ENCODE assay signal across 8 mouse cellular contexts in genomic region chr15:80012527-80013201, GRCm38 (mm10). TPM values are rescaled to one million over a fixed set of nuclear protein-coding genes. Genes with fewer than 3 reads are reported as not detected.
A peak's percentile ranks its signal among the peaks of the same experiment; 100 is the strongest.
DNase-seq lines count a peak whose midpoint lies in the region; ATAC-seq and TF ChIP-seq lines count a peak whose summit lies in the region.

No protein-coding gene starts in this region.

- intact Hi-C loops in heart, postnatal 36 days (cut with DNase I) = loop anchor here (2.0 kb wide), 3 partner anchors 38 to 64 kb away; no protein-coding TSS in a partner anchor

- ATAC-seq in erythroid progenitor cell, adult 5-6 weeks (replicated peaks; ENCODE audit: low FRiP score, poor library complexity, severe bottlenecking) = no peak

- TF ChIP-seq CTCF in bone marrow macrophage, adult 2 months (IDR thresholded peaks at IDR 0.05; ENCODE audit: low read depth, low read length) = no peak

- no peaks in the 10 kb centered on the region for H3K36me3 ChIP-seq in forebrain, embryonic 10.5 days (replicated peaks)

- no peak overlapping the region for H3K27ac ChIP-seq in bone marrow macrophage, adult 2 months (ENCODE audit: insufficient read depth, low read depth, low read length)
- peak overlapping the region; percentile 87 for H3K27ac ChIP-seq in forebrain, embryonic 10.5 days

- DNase-seq in CD4-positive helper T cell, adult 2 months (ENCODE audit: low read depth, low spot score) = peak; percentile 49
- peak; percentile 67 for DNase-seq in forebrain, embryonic 10.5 days (ENCODE audit: extremely low spot score, low spot score)
- DNase-seq in heart, postnatal 36 days = peak; percentile 59 to 69
- peak; percentile 58 to 64 for DNase-seq in layer of hippocampus, adult 18-20 months (ENCODE audit: low spot score in 2 of 2)
- peak; percentile 89 to 94 for DNase-seq in lung, adult 18-20 months
- DNase-seq in ovary, adult 18-20 months (ENCODE audit: low spot score) = peak; percentile 66

- H3K27me3 ChIP-seq in forebrain, embryonic 10.5 days (ENCODE audit: poor library complexity, severe bottlenecking) = peaks cover 79% of the 10 kb centered on the region

- H3K9me3 ChIP-seq in forebrain, embryonic 10.5 days = no peaks in the 10 kb centered on the region

- peak overlapping the region; percentile 61 for H3K4me3 ChIP-seq in bone marrow macrophage, adult 2 months (ENCODE audit: insufficient read depth, low read length)
- H3K4me3 ChIP-seq in forebrain, embryonic 10.5 days = peak overlapping the region; percentile 74

- H3K4me1 ChIP-seq in bone marrow macrophage, adult 2 months (ENCODE audit: control insufficient read depth, insufficient read depth, low read length) = peaks cover 14% of the 10 kb centered on the region
- peaks cover 51% of the 10 kb centered on the region for H3K4me1 ChIP-seq in forebrain, embryonic 10.5 days

- TF ChIP-seq POLR2A in bone marrow macrophage, adult 2 months (IDR thresholded peaks at IDR 0.05; ENCODE audit: borderline replicate concordance, low read depth, low read length) = no peak

- WGBS in forebrain, embryonic 10.5 days = under 1% methylated on average over 59 of the region's 60 CpGs

RNA-seq across cellular contexts. Expression of gene Pdgfb, which starts 2.1 kb away (rescaled TPM):
- 47.3 and 52.2 TPM in 2 replicates for polyA plus RNA-seq in bone marrow macrophage, adult 2 months (2012; ENCODE audit: insufficient read depth, insufficient read length, missing spikeins)
- polyA plus RNA-seq in forebrain, embryonic 10.5 days (2016; fragmentation: Nextera tagmentation; extraction: Ambion mirVana) = 1.8 TPM in 2 replicates
- total RNA-seq in heart, postnatal 36 days (2021) = 10 to 100 TPM; 30.4 to 31.3 TPM
- total RNA-seq in layer of hippocampus, adult 18-20 months (2021) = 10 to 100 TPM; 28.2 to 30.4 TPM
- total RNA-seq in erythroid progenitor cell, adult 5-6 weeks (2015; ENCODE audit: low replicate concordance) = 1.3 TPM in 1 of 2 replicates, not detected in the other
- 1.6 TPM in 1 of 2 replicates, not detected in the other for total RNA-seq in erythroid progenitor cell, adult 5-6 weeks (2017; ENCODE audit: low replicate concordance)

RNA-seq across cellular contexts. Expression of gene Cbx7, which starts 41.7 kb away (rescaled TPM):
- polyA plus RNA-seq in bone marrow macrophage, adult 2 months (2012; ENCODE audit: insufficient read depth, insufficient read length, missing spikeins) = 18.5 and 32.9 TPM in 2 replicates
- polyA plus RNA-seq in forebrain, embryonic 10.5 days (2016; fragmentation: Nextera tagmentation; extraction: Ambion mirVana) = 2.8 and 3.9 TPM in 2 replicates
- total RNA-seq in heart, postnatal 36 days (2021) = 10 to 100 TPM; 13.2 to 16.6 TPM
- 10 to 100 TPM; 62.3 to 62.7 TPM for total RNA-seq in layer of hippocampus, adult 18-20 months (2021)
- 21.0 and 23.1 TPM in 2 replicates for total RNA-seq in erythroid progenitor cell, adult 5-6 weeks (2015; ENCODE audit: low replicate concordance)
- 12.1 and 15.4 TPM in 2 replicates for total RNA-seq in erythroid progenitor cell, adult 5-6 weeks (2017; ENCODE audit: low replicate concordance)

Comparison
In these comparisons a context has a peak if more than half of its experiments do, and no peak if none do; other contexts are left out.
1. RNA of gene Pdgfb, which starts 2.1 kb away (total RNA-seq): 30.4 to 31.3 TPM in heart, postnatal 36 days and 28.2 to 30.4 TPM in layer of hippocampus, adult 18-20 months; 1.3 to 1.6 TPM in erythroid progenitor cell, adult 5-6 weeks; every median in the first group is over 10 times any median in the second.
2. Peak in every context shown above with its lines, with median percentiles within 50 percentile points of each other: DNase-seq.